Mouse (Mus musculus) embryo, embryonic 9.5 days (tissue): ENCODE data around the gene Kmt2a.
A peak's percentile ranks its signal among the peaks of the same experiment; 100 is the strongest.

Source experiments
- DNase-seq: peaks from one replicate; pipeline ENCODE4 v3.0.0-alpha.2; 2017; ENCODE audit errors: extremely low spot score

Kmt2a gene

GRCm38 (mm10) chr9:44817522-44817921 lies 63.6 kb downstream of the Kmt2a start:
- DNase-seq: no peak

DNA sequence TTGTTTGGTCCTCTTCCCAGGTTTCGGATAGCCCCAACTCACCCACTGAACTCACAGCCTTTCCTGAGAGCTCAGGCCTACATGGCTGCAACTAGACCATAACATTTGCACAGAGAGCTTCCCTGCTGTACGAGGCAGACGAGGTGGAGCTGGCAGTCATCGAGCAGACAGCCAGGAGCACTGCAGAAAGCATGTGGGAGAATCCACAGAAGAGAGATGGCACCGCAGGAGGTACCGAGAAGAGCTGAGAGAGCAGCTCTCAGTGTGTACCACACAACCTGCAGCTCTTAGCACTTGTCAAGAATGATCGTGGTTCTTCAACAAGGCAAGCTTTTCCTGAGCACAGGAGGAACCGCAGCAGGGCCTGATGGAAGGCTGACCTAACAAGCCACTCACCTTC lies 66.9 kb downstream of the Kmt2a start:
- DNase-seq: no peak

GRCm38 (mm10) chr9:44810316-44810715 lies 70.8 kb downstream of the Kmt2a start:
- no peak for DNase-seq

DNA sequence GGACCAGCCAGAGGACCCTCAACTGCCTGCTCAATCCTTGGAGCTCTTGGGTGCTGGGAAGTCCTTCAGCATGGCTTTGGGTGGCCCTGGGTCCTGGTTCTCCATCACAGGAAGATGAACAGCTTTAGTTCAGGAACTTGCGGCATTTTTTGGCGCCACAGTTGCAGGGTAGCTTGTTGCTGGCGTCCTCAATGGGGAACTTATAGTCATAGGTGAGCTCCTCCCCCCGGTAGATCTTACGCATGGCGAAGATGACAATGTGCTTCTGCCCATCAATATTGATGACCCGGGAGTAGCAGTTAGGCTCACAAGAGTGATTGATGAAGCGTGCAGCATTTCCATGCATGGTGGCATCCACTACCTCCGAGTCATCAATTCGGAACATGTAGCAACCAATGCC lies 73.3 kb downstream of the Kmt2a start:
- no peak for DNase-seq

- DNase-seq: no peak
These were observed 74.0 kb downstream of the Kmt2a start for GRCm38 (mm10) chr9:44807141-44807540.

DNA sequence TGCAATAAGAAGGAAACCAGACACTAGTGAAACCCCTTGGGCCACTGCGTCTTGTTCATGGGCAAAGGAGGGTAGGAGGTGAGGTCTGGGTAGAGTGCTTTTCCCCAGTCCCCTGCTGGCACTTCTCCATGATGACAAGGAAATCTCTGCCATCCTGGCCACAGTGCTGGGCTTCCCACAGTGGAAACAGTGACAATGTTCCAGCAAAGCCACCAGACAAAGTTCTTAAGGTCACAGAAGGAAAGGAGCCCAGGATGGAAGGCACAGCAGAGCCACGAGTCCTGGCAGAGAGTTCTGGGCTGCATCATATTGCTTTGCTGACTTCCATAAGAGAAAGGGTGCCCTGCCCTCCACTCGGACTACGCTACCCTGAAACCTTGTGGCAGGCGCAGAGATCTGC lies 75.6 kb downstream of the Kmt2a start:
- DNase-seq: no peak

- DNase-seq: no peak
These were observed 76.4 kb downstream of the Kmt2a start for GRCm38 (mm10) chr9:44804678-44805077.

DNA sequence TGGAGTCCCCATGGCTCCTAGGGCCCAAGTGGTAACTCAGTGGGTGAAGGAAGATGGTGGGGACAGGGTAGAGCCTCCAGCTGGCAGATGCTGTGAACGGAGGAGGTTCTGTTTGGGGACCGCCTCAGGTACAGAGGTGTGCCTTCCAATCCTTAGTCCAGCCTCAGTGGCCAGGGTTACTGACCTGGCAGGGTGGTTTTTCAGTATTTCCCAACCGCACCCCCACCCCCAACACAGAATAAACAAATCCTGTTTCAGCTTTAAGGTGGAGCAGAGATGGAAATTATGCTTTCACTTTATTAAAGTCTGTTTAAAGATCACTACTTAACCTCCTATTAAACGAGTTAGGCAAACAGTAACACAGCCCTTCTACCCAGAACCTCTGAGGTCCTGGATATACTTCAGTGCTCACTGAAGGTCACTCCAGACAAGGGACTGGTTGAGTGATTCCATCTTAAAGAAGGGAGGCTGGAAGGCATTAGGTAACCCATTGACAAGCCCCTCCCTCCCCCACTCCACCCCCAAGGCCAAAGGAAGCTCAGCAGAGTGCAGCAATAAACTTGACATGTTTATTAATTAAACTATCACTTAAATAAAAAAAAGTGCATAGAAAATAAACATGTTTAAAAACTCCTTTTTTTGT lies 78.2 kb downstream of the Kmt2a start, which contains the start of gene Ttc36:
Gene Ttc36 (minus strand): TSS at position 265 of the 643 bp plus-strand sequence.
- DNase-seq: no peak

- DNase-seq: no peak
These were observed 79.4 kb downstream of the Kmt2a start for GRCm38 (mm10) chr9:44801669-44802068.

- no peak for DNase-seq
These were observed 81.2 kb downstream of the Kmt2a start for GRCm38 (mm10) chr9:44799958-44800324.

DNA sequence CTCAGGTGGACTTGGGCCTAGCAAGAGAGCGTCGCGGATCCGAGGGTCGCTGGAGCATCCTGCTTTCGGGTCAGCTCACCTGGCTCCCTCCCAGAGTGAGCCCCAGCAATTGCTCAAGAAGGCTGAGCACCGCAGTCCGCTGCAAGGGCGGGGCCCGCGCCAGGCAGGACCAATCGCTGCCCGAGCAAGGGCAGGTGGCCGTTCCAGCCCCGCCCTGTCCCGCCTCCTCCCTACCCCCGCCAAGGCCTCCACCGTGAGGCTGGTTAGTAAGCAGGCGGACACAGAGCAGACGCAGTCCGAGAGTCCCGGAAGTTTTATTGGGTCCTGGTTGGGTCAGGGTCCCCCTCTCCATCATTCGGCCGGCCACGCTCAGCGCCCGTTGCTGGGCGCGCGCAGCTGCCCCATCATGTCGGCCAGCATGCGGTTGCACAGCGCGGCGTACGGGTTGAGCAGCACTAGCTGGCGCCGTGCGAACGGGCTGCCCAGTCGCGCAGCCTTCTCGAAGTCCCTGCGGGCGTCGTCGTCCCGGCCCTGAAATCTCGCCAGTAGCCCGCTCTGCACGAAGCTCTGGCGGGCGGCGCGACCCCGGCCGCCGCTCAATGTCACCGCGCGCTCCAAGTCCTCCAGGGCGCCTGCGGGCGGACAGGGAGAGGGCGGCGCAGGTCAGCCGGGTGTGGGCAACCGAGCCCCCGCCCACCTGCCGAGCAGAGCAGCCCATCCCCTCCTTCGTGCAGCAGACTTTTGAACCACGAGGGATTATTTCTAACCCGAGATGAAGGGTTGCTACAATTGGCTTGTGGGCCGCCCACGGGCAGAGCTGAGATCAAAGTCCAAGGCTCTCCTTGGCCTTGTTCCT lies 81.8 kb downstream of the Kmt2a start, which contains the start of gene Tmem25:
Gene Tmem25 (minus strand): TSS at position 206 of the 856 bp plus-strand sequence.
- peak; percentile 86 for DNase-seq

DNA sequence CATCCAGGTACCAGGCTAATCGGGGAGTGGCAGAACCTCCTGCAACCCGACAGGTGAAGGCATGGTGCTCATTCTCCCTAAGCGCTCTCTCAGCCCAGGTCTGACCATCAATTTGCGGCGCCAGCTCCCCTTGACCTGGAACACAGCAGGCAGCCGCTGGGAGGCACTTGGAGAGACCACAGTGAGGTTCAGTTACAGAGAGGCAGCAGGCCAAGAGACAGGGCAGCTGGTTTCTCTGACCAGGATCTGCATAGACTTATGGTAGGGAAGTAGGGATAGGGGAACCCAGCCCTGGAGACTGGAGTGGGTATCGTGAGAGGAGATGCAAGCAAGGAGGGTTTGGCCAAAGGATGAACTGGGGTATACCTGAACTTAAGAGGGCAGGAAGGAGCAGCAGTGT lies 82.8 kb downstream of the Kmt2a start:
- DNase-seq: no peak

- DNase-seq: no peak
These were observed 88.3 kb downstream of the Kmt2a start for GRCm38 (mm10) chr9:44792842-44793241.

DNA sequence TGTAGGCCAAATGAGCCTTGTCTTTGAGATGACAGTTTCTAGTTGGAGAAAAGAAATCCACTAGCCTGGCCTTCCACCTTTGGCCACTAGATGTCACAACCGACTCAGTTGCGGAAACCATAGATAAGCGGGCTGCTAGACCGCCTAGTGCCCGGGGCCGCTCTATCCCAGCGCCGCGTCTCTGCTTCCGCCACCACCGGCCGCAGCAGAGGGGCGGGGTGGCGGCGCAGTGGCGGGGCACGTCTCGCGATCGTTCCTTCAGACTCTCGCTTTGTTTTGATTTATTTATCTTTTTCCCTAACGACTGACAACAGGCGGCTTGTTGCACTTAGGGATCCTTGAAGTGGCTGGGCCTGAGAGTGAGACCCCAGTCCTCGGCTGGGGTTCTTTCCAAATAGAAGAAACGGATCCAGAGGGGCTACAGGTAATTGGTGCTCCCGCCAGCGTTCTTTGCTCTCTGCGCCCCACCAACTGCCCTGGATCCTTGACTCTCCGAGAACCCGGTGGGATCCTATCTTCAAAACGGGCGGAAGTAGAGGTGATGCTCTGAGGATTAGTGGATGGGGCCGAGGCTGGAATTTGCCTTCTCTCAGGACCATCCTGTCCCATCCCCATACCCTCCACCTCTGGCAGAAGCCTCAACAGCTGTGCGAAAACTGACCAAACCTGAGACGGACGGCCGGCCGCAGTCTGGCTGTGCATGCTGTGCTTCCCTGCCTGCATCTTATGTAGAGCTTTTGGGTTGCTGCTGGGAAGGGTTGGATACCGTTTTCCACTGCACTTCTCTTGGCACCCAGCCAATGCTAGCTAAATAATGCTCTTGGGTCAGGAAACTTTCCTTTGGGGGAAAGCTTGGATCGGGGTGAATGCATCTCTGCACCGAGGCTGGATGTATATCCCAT lies 108.1 kb downstream of the Kmt2a start:
- peak; percentile 96 for DNase-seq

GRCm38 (mm10) chr9:44772392-44772749 lies 108.7 kb downstream of the Kmt2a start:
- no peak for DNase-seq

DNA sequence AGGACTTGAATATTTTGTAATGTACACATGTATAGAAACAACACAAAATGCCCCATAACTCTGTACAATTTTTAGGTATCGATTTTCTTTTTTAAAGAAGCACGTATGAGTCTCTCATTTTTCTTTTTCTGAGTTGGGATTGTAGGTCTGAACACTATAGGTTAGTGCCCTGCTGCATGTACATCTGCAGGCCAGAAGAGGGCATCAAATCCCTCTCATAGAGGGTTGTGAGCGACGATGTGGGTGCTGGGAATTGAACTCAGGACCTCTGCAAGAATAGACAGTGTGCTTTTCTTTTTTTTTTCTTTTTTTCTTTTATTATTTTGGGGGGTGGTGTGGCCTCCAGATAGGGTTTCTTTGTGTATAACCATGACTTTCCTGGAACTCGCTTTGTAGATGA lies 109.7 kb downstream of the Kmt2a start:
- DNase-seq: no peak

GRCm38 (mm10) chr9:44768029-44768394 lies 113.1 kb downstream of the Kmt2a start:
- peak; percentile 2 for DNase-seq

DNA sequence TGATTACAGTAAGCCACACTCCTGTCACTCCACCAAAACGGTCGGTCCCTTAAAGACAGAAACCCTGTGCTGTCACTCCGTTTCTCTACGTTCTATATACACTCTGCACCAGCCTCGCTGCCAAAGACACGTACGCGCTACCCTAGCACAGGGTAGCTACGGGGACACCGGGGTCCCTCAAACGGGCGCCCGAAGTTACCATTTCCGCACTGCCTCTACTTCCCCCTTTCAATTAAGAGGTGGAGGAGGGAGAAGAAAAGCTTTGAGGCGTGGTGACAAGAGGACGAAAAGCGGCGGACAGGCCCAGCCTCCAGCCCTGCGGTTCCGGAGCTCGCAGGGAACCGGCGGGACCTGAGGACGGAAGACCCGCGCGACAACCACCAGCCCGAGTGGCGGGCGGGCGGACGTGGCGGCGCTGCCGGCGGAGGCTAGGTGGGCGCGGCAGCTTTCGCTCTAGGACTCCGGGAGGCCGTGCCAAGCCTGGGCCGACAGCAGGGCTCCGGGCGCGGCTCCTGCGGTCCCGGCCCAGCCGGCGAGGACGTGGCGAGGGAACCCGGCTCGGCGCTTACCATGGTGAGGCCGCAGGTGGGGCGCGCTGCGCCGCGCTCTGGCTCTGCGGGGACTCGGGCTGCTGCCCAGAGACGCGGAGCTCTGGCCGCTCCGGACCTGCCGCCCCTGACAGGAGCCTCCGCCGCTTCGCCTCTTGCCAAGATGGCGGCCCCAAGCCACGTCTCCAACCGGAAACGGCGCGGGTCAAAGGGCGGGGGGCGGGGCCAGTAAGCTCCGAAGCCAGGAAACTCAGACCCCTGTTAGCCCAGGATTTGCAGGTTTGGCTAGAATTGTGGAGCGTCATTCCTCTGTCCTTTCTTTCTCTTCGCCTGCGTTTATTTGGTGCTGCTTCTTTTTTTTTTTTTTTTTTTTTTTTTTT lies 113.7 kb downstream of the Kmt2a start, which contains the start of the genes Arcn1 and Ift46:
Gene Arcn1 (minus strand): TSS at position 745 of the 928 bp plus-strand sequence.
Gene Ift46 (plus strand): TSS at position 808 of the 928 bp plus-strand sequence.
- DNase-seq: peak; percentile 90

GRCm38 (mm10) chr9:44760873-44761272 lies 120.2 kb downstream of the Kmt2a start:
- no peak for DNase-seq
